Mouse (Mus musculus): ENCODE measurements at regions not wholly inside any gene's neighbourhood (a gene's known extent, or its start where the extent isn't known, plus 50 kb on each side); places are given as distances from the start of the nearest gene placed in this dataset.

DNA sequence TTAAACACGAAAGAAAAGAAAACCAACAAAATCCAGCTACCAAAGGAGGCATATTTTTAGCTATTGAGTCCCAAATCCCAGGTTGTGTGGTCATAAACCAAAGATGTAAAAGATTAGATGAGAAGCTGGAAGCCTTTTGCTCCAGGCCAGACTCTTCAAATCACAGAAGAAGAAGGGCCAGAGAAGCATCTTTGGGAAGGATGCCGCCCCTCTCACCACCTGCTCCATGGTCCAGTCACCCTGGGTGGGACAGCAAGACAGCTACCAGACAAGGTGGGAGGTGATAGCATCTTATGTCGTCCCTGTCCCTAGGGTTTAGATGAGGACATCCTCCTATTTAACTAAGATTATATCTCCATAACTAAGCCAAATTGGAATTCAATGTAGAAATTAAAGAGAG is 95.1 kb upstream of the Myocd start:
- Histone ChIP-seq H3K4me2 (ENCODE audit: low read depth, low read length) (no peak overlapping the region), H3K27ac (ENCODE audit: low read length) (no peak overlapping the region), H3K9ac (ENCODE audit: low read length) (no peak overlapping the region), H3K4me1 (ENCODE audit: control insufficient read depth, insufficient read depth, low read length) (no peaks in the 10 kb centered on the region; the same call in 1 of the 2 replicates), H3K9me3 (replicated peaks; ENCODE audit: control insufficient read depth, low read length) (no peaks in the 10 kb centered on the region), H3K4me3 (replicated peaks; ENCODE audit: low read length) (no peak overlapping the region), H3K36me3 (ENCODE audit: control insufficient read depth, insufficient read depth, low read length) (no peaks in the 10 kb centered on the region), H3K27me3 (ENCODE audit: control insufficient read depth, insufficient read depth, low read length) (no peaks in the 10 kb centered on the region)
- 76% methylated on average over 3 of the region's 3 CpGs for WGBS
- no peak for ATAC-seq (ENCODE audit: insufficient read depth, low FRiP score)

GRCm38 (mm10) chr11:65363846-65364245 is 94.1 kb upstream of the Myocd start:
- Histone ChIP-seq H3K36me3 (ENCODE audit: control insufficient read depth, insufficient read depth, low read length) (no peaks in the 10 kb centered on the region), H3K27ac (ENCODE audit: low read length) (no peak overlapping the region), H3K4me2 (ENCODE audit: low read depth, low read length) (no peak overlapping the region), H3K27me3 (ENCODE audit: control insufficient read depth, insufficient read depth, low read length) (no peaks in the 10 kb centered on the region), H3K4me1 (ENCODE audit: control insufficient read depth, insufficient read depth, low read length) (no peaks in the 10 kb centered on the region; the same call in 1 of the 2 replicates), H3K9me3 (replicated peaks; ENCODE audit: control insufficient read depth, low read length) (no peaks in the 10 kb centered on the region), H3K4me3 (replicated peaks; ENCODE audit: low read length) (no peak overlapping the region), H3K9ac (ENCODE audit: low read length) (no peak overlapping the region)
- ATAC-seq (ENCODE audit: insufficient read depth, low FRiP score), result no peak
- WGBS, result 79% methylated on average over 3 of the region's 3 CpGs

- no peak for ATAC-seq (ENCODE audit: insufficient read depth, low FRiP score)
- no peak overlapping the region for H3K27ac ChIP-seq (ENCODE audit: low read length)
- WGBS, result 83% methylated on average over 5 of the region's 5 CpGs
These were observed 90.9 kb upstream of the Myocd start for GRCm38 (mm10) chr11:65360729-65361128.

GRCm38 (mm10) chr11:65358908-65359307 is 89.1 kb upstream of the Myocd start:
- H3K36me3 ChIP-seq (ENCODE audit: control insufficient read depth, insufficient read depth, low read length), result no peaks in the 10 kb centered on the region
- no peak for ATAC-seq (ENCODE audit: insufficient read depth, low FRiP score)
- H3K9me3 ChIP-seq (replicated peaks; ENCODE audit: control insufficient read depth, low read length), result no peaks in the 10 kb centered on the region
- H3K27ac ChIP-seq (ENCODE audit: low read length), result no peak overlapping the region
- H3K27me3 ChIP-seq (ENCODE audit: control insufficient read depth, insufficient read depth, low read length), result no peaks in the 10 kb centered on the region
- no peak overlapping the region for H3K4me2 ChIP-seq (ENCODE audit: low read depth, low read length)
- no peaks in the 10 kb centered on the region for H3K4me1 ChIP-seq (ENCODE audit: control insufficient read depth, insufficient read depth, low read length)
- WGBS, result 74% methylated on average over 8 of the region's 8 CpGs
- no peak overlapping the region for H3K4me3 ChIP-seq (replicated peaks; ENCODE audit: low read length)
- no peak overlapping the region for H3K9ac ChIP-seq (ENCODE audit: low read length)

More at GRCm38 (mm10) chr11:65360729-65361128, 90.9 kb upstream of the Myocd start:
- Histone ChIP-seq H3K4me2 (ENCODE audit: low read depth, low read length) (no peak overlapping the region), H3K4me1 (ENCODE audit: control insufficient read depth, insufficient read depth, low read length) (no peaks in the 10 kb centered on the region), H3K9me3 (replicated peaks; ENCODE audit: control insufficient read depth, low read length) (no peaks in the 10 kb centered on the region), H3K9ac (ENCODE audit: low read length) (no peak overlapping the region), H3K4me3 (replicated peaks; ENCODE audit: low read length) (no peak overlapping the region), H3K27me3 (ENCODE audit: control insufficient read depth, insufficient read depth, low read length) (no peaks in the 10 kb centered on the region), H3K36me3 (ENCODE audit: control insufficient read depth, insufficient read depth, low read length) (no peaks in the 10 kb centered on the region)

GRCm38 (mm10) chr11:65352516-65352915 is 82.7 kb upstream of the Myocd start:
- Histone ChIP-seq H3K36me3 (ENCODE audit: control insufficient read depth, insufficient read depth, low read length) (no peaks in the 10 kb centered on the region), H3K4me1 (ENCODE audit: control insufficient read depth, insufficient read depth, low read length) (no peaks in the 10 kb centered on the region), H3K9ac (ENCODE audit: low read length) (no peak overlapping the region), H3K27me3 (ENCODE audit: control insufficient read depth, insufficient read depth, low read length) (no peaks in the 10 kb centered on the region), H3K27ac (ENCODE audit: low read length) (no peak overlapping the region), H3K9me3 (replicated peaks; ENCODE audit: control insufficient read depth, low read length) (no peaks in the 10 kb centered on the region), H3K4me2 (ENCODE audit: low read depth, low read length) (no peak overlapping the region), H3K4me3 (replicated peaks; ENCODE audit: low read length) (no peak overlapping the region)
- ATAC-seq (ENCODE audit: insufficient read depth, low FRiP score), result no peak
- WGBS, result 60% methylated on average over 3 of the region's 3 CpGs

DNA sequence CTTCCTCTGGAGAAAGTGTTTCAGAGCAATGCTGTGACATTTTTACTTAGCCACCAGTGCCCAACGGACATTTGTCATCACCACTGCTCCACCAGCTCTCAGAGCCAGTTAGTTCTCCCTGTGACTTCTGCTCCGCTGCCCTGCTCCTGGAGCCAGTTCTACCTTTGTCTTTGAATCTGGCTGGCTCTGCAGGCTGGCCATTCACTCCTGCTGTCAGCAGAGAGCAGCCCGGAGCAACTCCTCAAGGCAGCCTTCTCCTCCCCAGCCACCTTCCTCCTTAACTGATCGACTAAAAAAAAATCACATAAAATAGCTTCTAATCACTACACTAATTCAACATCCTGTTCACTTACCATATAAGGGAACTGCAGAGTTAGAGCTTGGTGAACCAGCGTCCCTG is 79.2 kb upstream of the Myocd start:
- Histone ChIP-seq H3K4me2 (ENCODE audit: low read depth, low read length) (no peak overlapping the region), H3K36me3 (ENCODE audit: control insufficient read depth, insufficient read depth, low read length) (no peaks in the 10 kb centered on the region), H3K9me3 (replicated peaks; ENCODE audit: control insufficient read depth, low read length) (no peaks in the 10 kb centered on the region), H3K4me1 (ENCODE audit: control insufficient read depth, insufficient read depth, low read length) (no peaks in the 10 kb centered on the region), H3K9ac (ENCODE audit: low read length) (no peak overlapping the region), H3K27me3 (ENCODE audit: control insufficient read depth, insufficient read depth, low read length) (no peaks in the 10 kb centered on the region), H3K4me3 (replicated peaks; ENCODE audit: low read length) (no peak overlapping the region), H3K27ac (ENCODE audit: low read length) (no peak overlapping the region)
- ATAC-seq (ENCODE audit: insufficient read depth, low FRiP score), result no peak
- WGBS, result 43% methylated on average over 5 of the region's 5 CpGs

GRCm38 (mm10) chr11:65341683-65342440 is 72.1 kb upstream of the Myocd start:
- Histone ChIP-seq H3K27ac (ENCODE audit: low read length) (no peak overlapping the region), H3K27me3 (ENCODE audit: control insufficient read depth, insufficient read depth, low read length) (no peaks in the 10 kb centered on the region), H3K4me2 (ENCODE audit: low read depth, low read length) (no peak overlapping the region), H3K4me3 (replicated peaks; ENCODE audit: low read length) (no peak overlapping the region), H3K9me3 (replicated peaks; ENCODE audit: control insufficient read depth, low read length) (no peaks in the 10 kb centered on the region), H3K36me3 (ENCODE audit: control insufficient read depth, insufficient read depth, low read length) (no peaks in the 10 kb centered on the region), H3K9ac (ENCODE audit: low read length) (no peak overlapping the region), H3K4me1 (ENCODE audit: control insufficient read depth, insufficient read depth, low read length) (no peaks in the 10 kb centered on the region)
- 68% methylated on average over 8 of the region's 8 CpGs for WGBS
- no peak for ATAC-seq (ENCODE audit: insufficient read depth, low FRiP score)

DNA sequence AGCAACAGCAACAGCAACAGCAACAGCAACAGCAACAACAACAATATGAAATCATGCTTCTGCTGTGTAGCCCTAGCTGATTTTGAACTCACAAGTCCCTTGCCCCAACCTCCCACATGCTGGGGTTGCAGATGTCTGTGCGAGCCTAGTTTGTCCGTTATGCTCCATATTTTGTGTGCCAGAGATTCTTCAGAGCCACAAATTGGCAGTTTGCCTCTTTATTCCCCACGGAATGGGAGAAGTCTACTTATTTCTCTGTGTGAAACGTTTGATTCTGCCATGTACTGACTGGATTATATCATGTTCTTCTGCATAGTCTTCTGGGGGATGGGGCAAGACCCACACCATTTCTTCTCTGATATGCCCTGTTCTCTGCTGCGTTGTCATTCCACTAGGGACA is 64.5 kb upstream of the Myocd start:
- H3K27ac ChIP-seq (ENCODE audit: low read length), result no peak overlapping the region
- no peaks in the 10 kb centered on the region for H3K9me3 ChIP-seq (replicated peaks; ENCODE audit: control insufficient read depth, low read length)
- 53% methylated on average over 5 of the region's 5 CpGs for WGBS
- ATAC-seq (ENCODE audit: insufficient read depth, low FRiP score), result no peak
- H3K4me3 ChIP-seq (replicated peaks; ENCODE audit: low read length), result no peak overlapping the region
- no peak overlapping the region for H3K4me2 ChIP-seq (ENCODE audit: low read depth, low read length)
- no peaks in the 10 kb centered on the region for H3K27me3 ChIP-seq (ENCODE audit: control insufficient read depth, insufficient read depth, low read length)
- H3K36me3 ChIP-seq (ENCODE audit: control insufficient read depth, insufficient read depth, low read length), result no peaks in the 10 kb centered on the region
- no peak overlapping the region for H3K9ac ChIP-seq (ENCODE audit: low read length)
- H3K4me1 ChIP-seq (ENCODE audit: control insufficient read depth, insufficient read depth, low read length), result 0 out of 2 replicates have a peak, but pooled peaks cover 2% of the 10 kb centered on the region

DNA sequence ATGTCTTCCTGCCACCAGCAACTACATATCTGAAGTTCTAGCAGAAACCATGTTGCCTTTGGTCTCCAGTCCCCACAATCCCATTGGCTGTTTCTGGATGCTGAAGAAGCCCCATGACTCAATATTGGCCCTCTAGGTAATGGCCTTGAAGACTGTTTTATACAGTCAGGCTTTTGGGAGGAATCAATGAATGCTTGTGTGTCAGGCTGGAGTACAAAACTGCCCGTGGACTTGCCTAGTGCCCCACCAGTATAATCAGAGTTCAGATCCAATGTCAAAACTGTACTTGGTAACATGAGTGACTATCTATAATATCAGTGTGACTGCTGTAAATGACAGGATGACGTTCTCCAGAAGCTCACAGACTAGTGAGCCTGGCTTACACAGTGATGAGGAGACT is 63.3 kb upstream of the Myocd start:
- Histone ChIP-seq H3K36me3 (ENCODE audit: control insufficient read depth, insufficient read depth, low read length) (no peaks in the 10 kb centered on the region), H3K9me3 (replicated peaks; ENCODE audit: control insufficient read depth, low read length) (no peaks in the 10 kb centered on the region), H3K4me1 (ENCODE audit: control insufficient read depth, insufficient read depth, low read length) (0 out of 2 replicates have a peak, but pooled peaks cover 2% of the 10 kb centered on the region), H3K27me3 (ENCODE audit: control insufficient read depth, insufficient read depth, low read length) (no peaks in the 10 kb centered on the region), H3K27ac (ENCODE audit: low read length) (no peak overlapping the region), H3K9ac (ENCODE audit: low read length) (no peak overlapping the region), H3K4me2 (ENCODE audit: low read depth, low read length) (no peak overlapping the region), H3K4me3 (replicated peaks; ENCODE audit: low read length) (no peak overlapping the region)
- ATAC-seq (ENCODE audit: insufficient read depth, low FRiP score), result no peak
- 79% methylated on average over 2 of the region's 2 CpGs for WGBS
